Mouse (Mus musculus) bone marrow macrophage, adult 2 months (primary cell): ENCODE measurements at regions not wholly inside any gene's neighbourhood (a gene's known extent, or its start where the extent isn't known, plus 50 kb on each side); places are given as distances from the start of the nearest gene placed in this dataset.

ENCODE experiments used
- CTCF ChIP-seq: IDR thresholded peaks from 2 replicates; pipeline ENCODE4 v1.5.1; 2012; ENCODE audit warnings: low read depth, mild to moderate bottlenecking, low read length, moderate library complexity
- POLR2A ChIP-seq: IDR thresholded peaks from 2 replicates; pipeline ENCODE4 v1.6.1; 2012; ENCODE audit warnings: mild to moderate bottlenecking, low read depth, low read length, borderline replicate concordance

- TF ChIP-seq POLR2A (no peak), CTCF (no peak)
These were observed 676.9 kb upstream of the A1bg start for GRCm38 (mm10) chr15:61599734-61600133.
